Mouse (Mus musculus) ES-E14 (cell line): ENCODE measurements at regions not wholly inside any gene's neighbourhood (a gene's known extent, or its start where the extent isn't known, plus 50 kb on each side); places are given as distances from the start of the nearest gene placed in this dataset.

Experiments
- CHD2 ChIP-seq: IDR thresholded peaks from 2 replicates; pipeline ENCODE4 v1.6.1; 2014; ENCODE audit warnings: mild to moderate bottlenecking, low read depth, low read length, inconsistent platforms
- HCFC1 ChIP-seq: IDR thresholded peaks from 2 replicates; pipeline ENCODE4 v1.6.1; 2012; ENCODE audit warnings: low read length, inconsistent platforms, borderline replicate concordance; ENCODE audit not compliant: insufficient read depth
- ZC3H11A ChIP-seq: IDR thresholded peaks from 2 replicates; pipeline ENCODE4 v1.6.1; 2012; ENCODE audit warnings: low read depth, mild to moderate bottlenecking, inconsistent platforms, low read length, borderline replicate concordance

- TF ChIP-seq HCFC1 (no peak), CHD2 (no peak), ZC3H11A (no peak)
Observed at GRCm38 (mm10) chr6:118293986-118294385, 96.5 kb upstream of the Ret start.
